Mouse (Mus musculus): Measurements from ENCODE around the gene Bbof1. TPM values are rescaled to one million over a fixed set of nuclear protein-coding genes. Genes with fewer than 3 reads are reported as not detected.

The Bbof1 gene
- polyA plus RNA-seq, 1 experiment = 3.0 TPM

DNA sequence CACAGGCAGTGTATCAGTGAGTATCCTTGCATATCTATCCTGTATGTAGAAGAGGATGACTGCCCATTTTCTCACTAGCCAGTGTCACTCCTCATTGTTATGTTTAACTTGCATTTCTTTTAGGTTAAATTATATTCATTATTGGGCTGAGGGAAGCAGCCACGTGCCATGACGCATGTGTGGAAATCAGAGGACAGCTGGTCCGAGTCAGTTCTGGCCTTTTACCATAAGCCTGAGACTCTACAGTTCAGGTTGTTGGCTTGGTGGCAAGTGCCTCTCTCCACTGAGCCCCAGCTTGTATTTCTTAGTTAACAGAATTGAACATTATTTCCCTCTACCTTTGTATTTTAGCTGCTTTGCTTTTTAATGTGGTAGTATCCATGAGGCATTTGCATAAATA, 48.0 kb downstream of the Bbof1 start:
- Histone ChIP-seq H3K4me1 (ENCODE audit: control insufficient read depth, insufficient read depth, low read length) (no peaks in the 10 kb centered on the region), H3K4me3 (replicated peaks; ENCODE audit: control insufficient read depth, low read depth, low read length) (no peak overlapping the region), H3K27ac (ENCODE audit: control insufficient read depth, insufficient read depth, low read depth, low read length, poor library complexity) (no peak overlapping the region)
- WGBS = 94% methylated on average over 3 of the region's 3 CpGs
- TF ChIP-seq CTCF (IDR thresholded peaks at IDR 0.05; ENCODE audit: control insufficient read depth, insufficient read depth, low read length) (no peak), POLR2A (IDR thresholded peaks at IDR 0.05; ENCODE audit: borderline replicate concordance, control insufficient read depth, low read depth, low read length) (no peak)

- no peak for TF ChIP-seq CTCF (IDR thresholded peaks at IDR 0.05; ENCODE audit: control insufficient read depth, insufficient read depth, low read length)
- TF ChIP-seq POLR2A (IDR thresholded peaks at IDR 0.05; ENCODE audit: borderline replicate concordance, control insufficient read depth, low read depth, low read length) = no peak
- Histone ChIP-seq H3K4me1 (ENCODE audit: control insufficient read depth, insufficient read depth, low read length) (no peaks in the 10 kb centered on the region), H3K4me3 (replicated peaks; ENCODE audit: control insufficient read depth, low read depth, low read length) (no peak overlapping the region), H3K27ac (ENCODE audit: control insufficient read depth, insufficient read depth, low read depth, low read length, poor library complexity) (no peak overlapping the region)
- 74% methylated on average over 1 of the region's 1 CpGs for WGBS
Measured at GRCm38 (mm10) chr12:84459845-84460244, 51.0 kb downstream of the Bbof1 start.

- WGBS = 89% methylated on average over 5 of the region's 5 CpGs
- no peak for TF ChIP-seq CTCF (IDR thresholded peaks at IDR 0.05; ENCODE audit: control insufficient read depth, insufficient read depth, low read length)
- TF ChIP-seq POLR2A (IDR thresholded peaks at IDR 0.05; ENCODE audit: borderline replicate concordance, control insufficient read depth, low read depth, low read length) = no peak
- no peaks in the 10 kb centered on the region for H3K4me1 ChIP-seq (ENCODE audit: control insufficient read depth, insufficient read depth, low read length)
- no peak overlapping the region for H3K4me3 ChIP-seq (replicated peaks; ENCODE audit: control insufficient read depth, low read depth, low read length)
- no peak overlapping the region for H3K27ac ChIP-seq (ENCODE audit: control insufficient read depth, insufficient read depth, low read depth, low read length, poor library complexity)
Measured at GRCm38 (mm10) chr12:84461416-84461815, 52.5 kb downstream of the Bbof1 start.

DNA sequence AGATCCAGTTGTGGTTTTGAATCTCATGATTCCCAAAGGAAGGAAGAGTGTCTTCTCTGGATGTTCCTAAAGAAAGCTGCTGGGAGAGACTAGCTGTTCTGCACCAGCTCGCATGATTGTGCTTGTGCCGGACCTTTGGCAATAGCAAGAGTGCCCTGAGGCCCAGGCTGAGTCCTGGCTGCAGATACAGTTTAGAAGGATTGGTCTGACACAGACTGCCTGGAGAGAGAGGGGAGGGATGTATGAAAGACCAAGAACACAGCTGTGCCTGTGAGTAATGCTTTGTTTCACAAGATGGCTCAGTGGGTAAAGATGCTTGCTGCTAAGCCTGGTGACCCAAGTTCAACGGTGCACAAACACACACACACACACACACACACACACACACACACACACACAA, 54.0 kb downstream of the Bbof1 start:
- no peak overlapping the region for H3K4me3 ChIP-seq (replicated peaks; ENCODE audit: control insufficient read depth, low read depth, low read length)
- WGBS = 86% methylated on average over 3 of the region's 3 CpGs
- no peaks in the 10 kb centered on the region for H3K4me1 ChIP-seq (ENCODE audit: control insufficient read depth, insufficient read depth, low read length)
- TF ChIP-seq POLR2A (IDR thresholded peaks at IDR 0.05; ENCODE audit: borderline replicate concordance, control insufficient read depth, low read depth, low read length) (no peak), CTCF (IDR thresholded peaks at IDR 0.05; ENCODE audit: control insufficient read depth, insufficient read depth, low read length) (no peak)
- H3K27ac ChIP-seq (ENCODE audit: control insufficient read depth, insufficient read depth, low read depth, low read length, poor library complexity) = no peak overlapping the region

DNA sequence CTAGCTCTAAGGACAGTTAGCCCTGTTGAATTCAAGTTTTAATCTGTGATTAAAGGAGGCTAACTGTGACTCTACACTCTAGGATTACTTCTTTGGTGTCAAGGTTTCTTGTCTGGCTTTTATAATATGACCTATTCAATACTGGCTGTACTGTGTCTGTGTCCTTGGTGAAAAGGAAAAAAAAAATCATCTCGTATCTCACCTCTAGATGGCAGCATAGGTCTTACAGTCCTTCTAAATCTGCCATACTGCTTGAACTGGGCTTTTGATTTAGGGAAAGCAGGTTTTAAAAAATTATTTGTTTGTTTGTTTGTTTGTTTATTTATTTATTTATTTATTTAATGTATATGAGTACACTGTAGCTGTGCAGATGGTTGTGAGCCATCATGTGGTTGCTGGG, 59.8 kb downstream of the Bbof1 start:
- 0% methylated on average over 1 of the region's 1 CpGs for WGBS
- no peak overlapping the region for H3K4me3 ChIP-seq (replicated peaks; ENCODE audit: control insufficient read depth, low read depth, low read length)
- no peaks in the 10 kb centered on the region for H3K4me1 ChIP-seq (ENCODE audit: control insufficient read depth, insufficient read depth, low read length)
- TF ChIP-seq POLR2A (IDR thresholded peaks at IDR 0.05; ENCODE audit: borderline replicate concordance, control insufficient read depth, low read depth, low read length) (no peak), CTCF (IDR thresholded peaks at IDR 0.05; ENCODE audit: control insufficient read depth, insufficient read depth, low read length) (no peak)
- no peak overlapping the region for H3K27ac ChIP-seq (ENCODE audit: control insufficient read depth, insufficient read depth, low read depth, low read length, poor library complexity)

GRCm38 (mm10) chr12:84478937-84479336, 70.1 kb downstream of the Bbof1 start:
- TF ChIP-seq CTCF (IDR thresholded peaks at IDR 0.05; ENCODE audit: control insufficient read depth, insufficient read depth, low read length) (no peak), POLR2A (IDR thresholded peaks at IDR 0.05; ENCODE audit: borderline replicate concordance, control insufficient read depth, low read depth, low read length) (no peak)
- Histone ChIP-seq H3K4me1 (ENCODE audit: control insufficient read depth, insufficient read depth, low read length) (no peaks in the 10 kb centered on the region), H3K27ac (ENCODE audit: control insufficient read depth, insufficient read depth, low read depth, low read length, poor library complexity) (no peak overlapping the region), H3K4me3 (replicated peaks; ENCODE audit: control insufficient read depth, low read depth, low read length) (no peak overlapping the region)
- 89% methylated on average over 7 of the region's 7 CpGs for WGBS

DNA sequence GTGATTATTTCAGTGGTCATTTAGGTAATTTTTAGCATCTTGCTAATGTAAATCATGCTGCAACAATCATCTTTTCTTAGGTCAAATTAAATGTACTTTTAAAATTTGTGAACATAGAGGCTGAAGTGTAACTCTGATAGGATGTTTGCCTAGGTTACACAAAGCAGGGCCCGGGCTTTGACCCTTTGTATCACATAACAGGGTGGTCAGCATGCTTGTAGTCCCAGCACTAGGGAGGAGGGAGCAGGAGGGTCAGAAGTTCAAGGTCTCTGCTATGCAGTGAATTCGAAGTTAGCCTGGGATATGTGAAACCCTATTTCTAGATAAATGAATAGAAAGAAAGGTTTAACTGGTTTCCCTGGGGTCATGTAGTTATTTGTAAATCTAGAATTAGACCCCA, 72.4 kb downstream of the Bbof1 start:
- Histone ChIP-seq H3K4me1 (ENCODE audit: control insufficient read depth, insufficient read depth, low read length) (no peaks in the 10 kb centered on the region; the same call in 1 of the 2 replicates), H3K4me3 (replicated peaks; ENCODE audit: control insufficient read depth, low read depth, low read length) (no peak overlapping the region), H3K27ac (ENCODE audit: control insufficient read depth, insufficient read depth, low read depth, low read length, poor library complexity) (no peak overlapping the region)
- no peak for TF ChIP-seq CTCF (IDR thresholded peaks at IDR 0.05; ENCODE audit: control insufficient read depth, insufficient read depth, low read length)
- no peak for TF ChIP-seq POLR2A (IDR thresholded peaks at IDR 0.05; ENCODE audit: borderline replicate concordance, control insufficient read depth, low read depth, low read length)
- 89% methylated on average over 2 of the region's 2 CpGs for WGBS

DNA sequence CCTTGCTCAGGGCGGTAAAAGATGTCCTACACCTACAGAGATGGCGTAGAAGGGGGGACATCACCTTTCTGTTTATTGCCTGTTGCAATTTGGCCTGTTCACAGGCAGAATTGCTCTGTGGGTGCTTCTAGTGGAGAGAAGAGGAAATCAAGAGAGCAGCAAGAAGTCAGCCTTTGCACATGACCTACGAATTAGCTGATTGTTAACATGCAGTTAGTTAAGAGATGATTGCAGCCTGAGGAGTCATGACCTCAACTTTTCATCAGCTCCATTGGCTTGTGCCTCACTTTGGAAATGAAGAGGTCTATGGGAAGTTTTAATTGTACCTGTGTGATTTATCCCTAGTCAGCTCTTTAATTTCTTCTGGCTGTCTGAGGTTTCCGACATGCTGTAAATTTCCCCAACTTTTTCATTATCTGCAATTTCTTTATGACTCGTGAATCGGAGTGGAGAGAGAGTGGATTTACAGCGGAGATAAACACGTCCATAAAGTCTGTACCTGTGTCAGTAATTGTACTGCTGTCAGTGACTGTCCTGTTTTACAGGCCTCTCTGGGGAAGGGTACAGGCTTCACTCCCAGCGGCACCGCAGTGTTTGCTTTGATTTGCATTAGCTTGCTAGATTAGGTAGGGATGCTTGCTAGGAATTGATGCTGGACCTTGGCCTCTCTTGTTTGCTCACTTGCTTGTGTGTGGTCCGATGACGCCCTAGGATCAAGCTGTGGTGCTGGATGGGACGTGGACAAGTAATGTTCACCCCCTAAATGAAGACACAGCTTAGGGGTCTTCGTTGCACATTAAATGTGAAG, 74.1 kb downstream of the Bbof1 start:
- TF ChIP-seq POLR2A (IDR thresholded peaks at IDR 0.05; ENCODE audit: borderline replicate concordance, control insufficient read depth, low read depth, low read length) (no peak), CTCF (IDR thresholded peaks at IDR 0.05; ENCODE audit: control insufficient read depth, insufficient read depth, low read length) (no peak)
- H3K27ac ChIP-seq (ENCODE audit: control insufficient read depth, insufficient read depth, low read depth, low read length, poor library complexity) = no peak overlapping the region
- H3K4me1 ChIP-seq (ENCODE audit: control insufficient read depth, insufficient read depth, low read length) = no peaks in the 10 kb centered on the region; the same call in 1 of the 2 replicates
- WGBS = 90% methylated on average over 14 of the region's 14 CpGs
- no peak overlapping the region for H3K4me3 ChIP-seq (replicated peaks; ENCODE audit: control insufficient read depth, low read depth, low read length)
